In genomic region chr7:73614341-73614740, GRCm38 (mm10) we compare ENCODE assay signal across 12 mouse cellular contexts.
DNase-seq lines count a peak whose midpoint lies in the region; ATAC-seq and TF ChIP-seq lines count a peak whose summit lies in the region.
"Had no signal": no experiment of that assay in that cellular context is flagged by ENCODE, and none has a peak within 500 bp of the region (broad histone marks: within the 10 kb centered on the region; RNA-seq: fewer than 3 reads in every experiment).

No protein-coding gene starts in this region.

- no peak for TF ChIP-seq CTCF in kidney, postnatal 0 days (IDR thresholded peaks at IDR 0.05; ENCODE audit: low read depth)
- no peak for TF ChIP-seq CTCF in ES-Bruce4 (IDR thresholded peaks at IDR 0.05; ENCODE audit: low read depth, low read length)

- no peak overlapping the region for H3K4me3 ChIP-seq in kidney, postnatal 0 days (replicated peaks; ENCODE audit: low read depth, low read length)
- H3K4me3 ChIP-seq in ES-Bruce4 (ENCODE audit: low read depth, low read length): no peak overlapping the region
- no peak overlapping the region for H3K4me3 ChIP-seq in embryonic facial prominence, embryonic 10.5 days
- no peak overlapping the region for H3K4me3 ChIP-seq in limb, embryonic 15.5 days
- H3K4me3 ChIP-seq: heart, embryonic 12.5 days; megakaryocyte, embryonic 14.5 days had no signal

- no peaks in the 10 kb centered on the region for H3K9me3 ChIP-seq in kidney, postnatal 0 days (replicated peaks; ENCODE audit: low read length)
- no peaks in the 10 kb centered on the region for H3K9me3 ChIP-seq in ES-Bruce4 (replicated peaks; ENCODE audit: control insufficient read depth, insufficient read depth, low read length, poor library complexity, severe bottlenecking)
- no peaks in the 10 kb centered on the region for H3K9me3 ChIP-seq in embryonic facial prominence, embryonic 10.5 days
- H3K9me3 ChIP-seq in limb, embryonic 15.5 days: no peaks in the 10 kb centered on the region
- H3K9me3 ChIP-seq: heart, embryonic 12.5 days; megakaryocyte, embryonic 14.5 days had no signal

- TF ChIP-seq POLR2A in ES-Bruce4 (IDR thresholded peaks at IDR 0.05; ENCODE audit: insufficient read depth, low read length): no peak

- peak overlapping the region; percentile 99; the same call in 1 of the 2 replicates for H3K27ac ChIP-seq in kidney, postnatal 0 days
- peak overlapping the region; percentile 98; the same call in 1 of the 2 replicates for H3K27ac ChIP-seq in ES-Bruce4 (ENCODE audit: insufficient read depth, low read length)
- H3K27ac ChIP-seq in embryonic facial prominence, embryonic 10.5 days (replicated peaks): 0 out of 2 replicates have a peak overlapping the region, but pooled peaks have one; percentile 51
- peak overlapping the region; percentile 58; the same call in 1 of the 2 replicates for H3K27ac ChIP-seq in limb, embryonic 15.5 days

- H3K36me3 ChIP-seq in kidney, postnatal 0 days (ENCODE audit: insufficient read depth, low read length): no peaks in the 10 kb centered on the region
- H3K36me3 ChIP-seq in ES-Bruce4 (ENCODE audit: control insufficient read depth, insufficient read depth, low read length, poor library complexity, severe bottlenecking): no peaks in the 10 kb centered on the region
- H3K36me3 ChIP-seq in embryonic facial prominence, embryonic 10.5 days (replicated peaks): no peaks in the 10 kb centered on the region
- H3K36me3 ChIP-seq in limb, embryonic 15.5 days: no peaks in the 10 kb centered on the region
- H3K36me3 ChIP-seq: heart, embryonic 12.5 days had no signal

- H3K27me3 ChIP-seq in kidney, postnatal 0 days (ENCODE audit: insufficient read depth, low read length): no peaks in the 10 kb centered on the region
- H3K27me3 ChIP-seq in ES-Bruce4 (ENCODE audit: control insufficient read depth, insufficient read depth, low read length, poor library complexity, severe bottlenecking): no peaks in the 10 kb centered on the region
- no peaks in the 10 kb centered on the region for H3K27me3 ChIP-seq in embryonic facial prominence, embryonic 10.5 days (replicated peaks; ENCODE audit: low read depth, poor library complexity, severe bottlenecking)
- no peaks in the 10 kb centered on the region for H3K27me3 ChIP-seq in limb, embryonic 15.5 days
- H3K27me3 ChIP-seq: heart, embryonic 12.5 days; megakaryocyte, embryonic 14.5 days; Patski had no signal

- no peak for ATAC-seq in kidney, postnatal 0 days (replicated peaks; ENCODE audit: low FRiP score, low read depth)
- ATAC-seq in limb, embryonic 15.5 days (ENCODE audit: insufficient number of reproducible peaks, low FRiP score, low TSS enrichment, low read depth): no peak
- ATAC-seq in inflammation-experienced regulatory T-cells, adult 6 months: no peak
- ATAC-seq: Patski had no signal

- H3K4me2 ChIP-seq in kidney, postnatal 0 days (ENCODE audit: low read length): no peak overlapping the region
- H3K4me2 ChIP-seq in limb, embryonic 15.5 days: no peak overlapping the region
- H3K4me2 ChIP-seq: heart, embryonic 12.5 days had no signal

- WGBS in kidney, postnatal 0 days: 84% methylated on average over 4 of the region's 4 CpGs
- WGBS in embryonic facial prominence, embryonic 10.5 days: 95% methylated on average over 4 of the region's 4 CpGs
- 84% methylated on average over 4 of the region's 4 CpGs for WGBS in limb, embryonic 15.5 days

- no peak for TF ChIP-seq EP300 in ES-Bruce4 (IDR thresholded peaks at IDR 0.05; ENCODE audit: insufficient read depth, low read depth, low read length)

- no peak overlapping the region; the same call in 1 of the 2 replicates for H3K9ac ChIP-seq in kidney, postnatal 0 days (ENCODE audit: low read depth, low read length)
- H3K9ac ChIP-seq in ES-Bruce4 (ENCODE audit: low read depth, poor library complexity, severe bottlenecking): peak overlapping the region; percentile 86
- H3K9ac ChIP-seq in limb, embryonic 15.5 days: no peak overlapping the region
- H3K9ac ChIP-seq: heart, embryonic 12.5 days had no signal

- peaks cover 3% of the 10 kb centered on the region for H3K4me1 ChIP-seq in kidney, postnatal 0 days (replicated peaks; ENCODE audit: insufficient read depth, low read length)
- peaks cover 3% of the 10 kb centered on the region for H3K4me1 ChIP-seq in ES-Bruce4 (ENCODE audit: control insufficient read depth, insufficient read depth, low read length)
- H3K4me1 ChIP-seq in embryonic facial prominence, embryonic 10.5 days: peaks cover 48% of the 10 kb centered on the region
- H3K4me1 ChIP-seq in limb, embryonic 15.5 days: peaks cover 31% of the 10 kb centered on the region

- DNase-seq in kidney, postnatal 0 days (ENCODE audit: low spot score): peak; percentile 46
- no peak for DNase-seq in kidney, adult 11 months
- no peak for DNase-seq in embryonic facial prominence, embryonic 10.5 days (ENCODE audit: low spot score)
- DNase-seq in ovary, adult 18-20 months (ENCODE audit: low spot score): no peak
- DNase-seq: adrenal gland, postnatal 36 days; cerebellum, postnatal 10 days had no signal
